In genomic region chr9:44505824-44506467, GRCm38 (mm10) we compare ENCODE assay signal across 11 mouse cellular contexts. TPM values are rescaled to one million over a fixed set of nuclear protein-coding genes. Genes with fewer than 3 reads are reported as not detected.
DNase-seq lines count a peak whose midpoint lies in the region; ATAC-seq and TF ChIP-seq lines count a peak whose summit lies in the region.
"Had no signal": no experiment of that assay in that cellular context is flagged by ENCODE, and none has a peak within 500 bp of the region (broad histone marks: within the 10 kb centered on the region; RNA-seq: fewer than 3 reads in every experiment).

No protein-coding gene starts in this region.

- 0 out of 2 replicates have a peak, but pooled peaks cover 6% of the 10 kb centered on the region for H3K4me1 ChIP-seq in forebrain, postnatal 0 days (ENCODE audit: insufficient read depth)
- peaks cover 45% of the 10 kb centered on the region for H3K4me1 ChIP-seq in forebrain, embryonic 16.5 days (replicated peaks; ENCODE audit: control insufficient read depth, insufficient read depth, low read length)
- peaks cover 0 to 21% of the 10 kb centered on the region in 2 experiments; a peak in 1 of 4 replicates for H3K4me1 ChIP-seq in ES-E14 (ENCODE audit: control insufficient read depth in 2 of 2, insufficient read depth in 2 of 2, low read length in 2 of 2, poor library complexity in 1 of 2)
- H3K4me1 ChIP-seq in embryonic fibroblast, embryonic 13.5 days (ENCODE audit: control insufficient read depth, insufficient read depth, low read length) = peaks cover 15% of the 10 kb centered on the region

- in situ Hi-C loops in ES-E14 (cut with MboI; ENCODE audit: low sequenced_read_pairs in 2 of 2, unreplicated experiment in 2 of 2) = loop anchor here in 1 of 2 experiments (5.0 kb wide), 1 partner anchor 34 kb away; no protein-coding TSS in a partner anchor

- 51% methylated on average over 23 of the region's 23 CpGs for WGBS in forebrain, postnatal 0 days
- 52% methylated on average over 23 of the region's 23 CpGs for WGBS in forebrain, embryonic 16.5 days

- no peak overlapping the region for H3K9ac ChIP-seq in forebrain, postnatal 0 days
- H3K9ac ChIP-seq in forebrain, embryonic 16.5 days (replicated peaks; ENCODE audit: low read depth, low read length) = no peak overlapping the region
- peak overlapping the region; percentile 1; the same call in 1 of the 2 replicates for H3K9ac ChIP-seq in ES-E14 (ENCODE audit: insufficient read depth, low read depth, low read length, poor library complexity, severe bottlenecking)

- peaks cover 73% of the 10 kb centered on the region for H3K36me3 ChIP-seq in forebrain, postnatal 0 days (ENCODE audit: insufficient read depth)
- peaks cover 22% of the 10 kb centered on the region for H3K36me3 ChIP-seq in forebrain, embryonic 16.5 days (ENCODE audit: control insufficient read depth, insufficient read depth)
- H3K36me3 ChIP-seq in ES-E14 (ENCODE audit: control insufficient read depth, insufficient read depth, low read length, poor library complexity, severe bottlenecking) = peaks cover 18% of the 10 kb centered on the region; the same call in 1 of the 2 replicates

- no peaks in the 10 kb centered on the region for H3K9me3 ChIP-seq in forebrain, postnatal 0 days (ENCODE audit: low read length)
- H3K9me3 ChIP-seq in forebrain, embryonic 16.5 days (ENCODE audit: control insufficient read depth, low read length) = no peaks in the 10 kb centered on the region
- H3K9me3 ChIP-seq in ES-E14 (ENCODE audit: control insufficient read depth, insufficient read depth, low read depth, low read length) = no peaks in the 10 kb centered on the region

- no peak overlapping the region for H3K4me2 ChIP-seq in forebrain, postnatal 0 days (ENCODE audit: low read depth)
- no peak overlapping the region for H3K4me2 ChIP-seq in forebrain, embryonic 16.5 days (ENCODE audit: low read length)

- H3K4me3 ChIP-seq in forebrain, postnatal 0 days (ENCODE audit: low read depth, low read length) = no peak overlapping the region
- H3K4me3 ChIP-seq in forebrain, embryonic 16.5 days (replicated peaks; ENCODE audit: low read length) = no peak overlapping the region
- H3K4me3 ChIP-seq in layer of hippocampus, adult 2 months = no peak overlapping the region
- peak overlapping the region; percentile 7 to 27; a peak in 3 of 4 replicates for H3K4me3 ChIP-seq in ES-E14 (ENCODE audit: insufficient read depth in 1 of 2, low read depth in 1 of 2, low read length in 2 of 2, poor library complexity in 1 of 2, severe bottlenecking in 1 of 2)
- no peak overlapping the region for H3K4me3 ChIP-seq in embryonic fibroblast, embryonic 13.5 days (ENCODE audit: insufficient read depth, low read length)

- H3K27me3 ChIP-seq in forebrain, postnatal 0 days (ENCODE audit: insufficient read depth, low read length) = no peaks in the 10 kb centered on the region
- no peaks in the 10 kb centered on the region for H3K27me3 ChIP-seq in forebrain, embryonic 16.5 days (replicated peaks; ENCODE audit: control insufficient read depth, insufficient read depth, low read length)

- ATAC-seq in forebrain, postnatal 0 days = peak; percentile 23; the same call in 1 of the 2 replicates
- ATAC-seq in forebrain, embryonic 16.5 days = no peak
- ATAC-seq in megakaryocyte progenitor cell, adult 5-6 weeks (replicated peaks; ENCODE audit: poor library complexity) = no peak
- ATAC-seq: CD4-positive, CD25-positive, alpha-beta regulatory T cell, adult 4 months had no signal

- no peak; the same call in none of the 2 replicates for TF ChIP-seq CTCF in forebrain, postnatal 0 days (IDR thresholded peaks at IDR 0.05; ENCODE audit: low read depth)
- peak; percentile 44 for TF ChIP-seq CTCF in layer of hippocampus, adult 2 months (conservative IDR thresholded peaks at IDR 0.05)
- TF ChIP-seq CTCF in embryonic fibroblast, embryonic 13.5 days (IDR thresholded peaks at IDR 0.05; ENCODE audit: borderline replicate concordance, insufficient read depth, low read length) = 0 out of 2 replicates have a peak, but pooled peaks have one; percentile 7

- no peak for DNase-seq in forebrain, postnatal 0 days
- no peak for DNase-seq in layer of hippocampus, adult 2 months (ENCODE audit: low spot score in 2 of 2)
- no peak for DNase-seq in layer of hippocampus, postnatal 25 days (ENCODE audit: extremely low spot score in 1 of 2, low spot score in 1 of 2)
- no peak for DNase-seq in ES-E14 (ENCODE audit: low read depth, low spot score)
- DNase-seq in left cerebral cortex, postnatal 25 days (ENCODE audit: low spot score in 2 of 2) = no peak

- no peak overlapping the region for H3K27ac ChIP-seq in forebrain, postnatal 0 days (ENCODE audit: low read depth, low read length)
- H3K27ac ChIP-seq in forebrain, embryonic 16.5 days (ENCODE audit: low read length) = no peak overlapping the region
- no peak overlapping the region for H3K27ac ChIP-seq in layer of hippocampus, adult 2 months
- H3K27ac ChIP-seq in ES-E14 (ENCODE audit: insufficient read depth, low read depth, low read length, poor library complexity, severe bottlenecking) = peak overlapping the region; percentile 30; the same call in 1 of the 2 replicates
- H3K27ac ChIP-seq in embryonic fibroblast, embryonic 13.5 days (ENCODE audit: insufficient read depth, low read length) = no peak overlapping the region

- intact Hi-C loops in left cerebral cortex, postnatal 25 days (cut with DNase I) = no loop called here

- no peak for TF ChIP-seq POLR2A in embryonic fibroblast, embryonic 13.5 days (IDR thresholded peaks at IDR 0.05; ENCODE audit: low read depth, low read length)

TF ChIP-seq in ES-E14, 5 proteins besides CTCF, POLR2A, EP300 and RAD21:
- no peak for TF ChIP-seq HCFC1 (IDR thresholded peaks at IDR 0.05; ENCODE audit: borderline replicate concordance, insufficient read depth, low read length)
- no peak for TF ChIP-seq ZC3H11A (IDR thresholded peaks at IDR 0.05; ENCODE audit: borderline replicate concordance, low read depth, low read length)
- no peak for TF ChIP-seq CHD2 (IDR thresholded peaks at IDR 0.05; ENCODE audit: low read depth, low read length)
- TF ChIP-seq MAFK (IDR thresholded peaks at IDR 0.05; ENCODE audit: insufficient read depth, low read depth, low read length) = no peak
- TF ChIP-seq ZNF384 (IDR thresholded peaks at IDR 0.05; ENCODE audit: low read depth, low read length) = no peak

RNA-seq across cellular contexts. Expression of gene Bcl9l, which starts 23.3 kb away (rescaled TPM):
- 29.2 and 38.7 TPM in 2 replicates for total RNA-seq in forebrain, postnatal 0 days (2014; rRNA removed)
- 9.3 and 13.0 TPM in 2 replicates for polyA plus RNA-seq in forebrain, postnatal 0 days (2015; fragmentation: Nextera tagmentation; extraction: Ambion mirVana)
- polyA plus RNA-seq in forebrain, embryonic 16.5 days (2015; fragmentation: Nextera tagmentation; extraction: Ambion mirVana) = 13.8 and 15.0 TPM in 2 replicates
- total RNA-seq in layer of hippocampus, adult 2 months (2021) = 10 to 100 TPM; 68.4 to 76.9 TPM
- 10 to 100 TPM; 59.2 to 78.1 TPM for total RNA-seq in layer of hippocampus, postnatal 25 days (2021)
- 4.9 and 6.7 TPM in 2 replicates for total RNA-seq in ES-E14 (2012; rRNA removed)
- 56.0 and 61.6 TPM in 2 replicates for polyA plus RNA-seq in embryonic fibroblast, embryonic 13.5 days (2011; ENCODE audit: insufficient read length, low read depth, missing spikeins)
- 10 to 100 TPM; 60.3 to 60.9 TPM for total RNA-seq in left cerebral cortex, postnatal 25 days (2021)
- 4.3 and 4.5 TPM in 2 replicates for total RNA-seq in megakaryocyte progenitor cell, adult 5-6 weeks (2015)
- total RNA-seq in megakaryocyte progenitor cell, adult 5-6 weeks (2017) = 1.6 and 1.8 TPM in 2 replicates

RNA-seq across cellular contexts. Expression of gene Upk2, which starts 51.2 kb away (rescaled TPM):
- total RNA-seq in forebrain, postnatal 0 days (2014; rRNA removed) = not detected in 2 replicates
- not detected in 2 replicates for polyA plus RNA-seq in forebrain, postnatal 0 days (2015; fragmentation: Nextera tagmentation; extraction: Ambion mirVana)
- not detected in 2 replicates for polyA plus RNA-seq in forebrain, embryonic 16.5 days (2015; fragmentation: Nextera tagmentation; extraction: Ambion mirVana)
- not detected for total RNA-seq in layer of hippocampus, adult 2 months (2021)
- not detected for total RNA-seq in layer of hippocampus, postnatal 25 days (2021)
- 0.31 and 1.1 TPM in 2 replicates for total RNA-seq in ES-E14 (2012; rRNA removed)
- polyA plus RNA-seq in embryonic fibroblast, embryonic 13.5 days (2011; ENCODE audit: insufficient read length, low read depth, missing spikeins) = not detected in 2 replicates
- total RNA-seq in left cerebral cortex, postnatal 25 days (2021) = not detected
- not detected in 2 replicates for total RNA-seq in megakaryocyte progenitor cell, adult 5-6 weeks (2015)
- total RNA-seq in megakaryocyte progenitor cell, adult 5-6 weeks (2017) = not detected in 2 replicates
- total RNA-seq: adrenal gland, postnatal 4 days had no signal
- polyA plus RNA-seq: CD4-positive, CD25-positive, alpha-beta regulatory T cell, adult 4 months; liver, embryonic 16.5 days had no signal

RNA-seq across cellular contexts. Expression of gene Cxcr5, which starts 55.7 kb away (rescaled TPM):
- not detected in 2 replicates for total RNA-seq in forebrain, postnatal 0 days (2014; rRNA removed)
- polyA plus RNA-seq in forebrain, postnatal 0 days (2015; fragmentation: Nextera tagmentation; extraction: Ambion mirVana) = not detected in 2 replicates
- polyA plus RNA-seq in forebrain, embryonic 16.5 days (2015; fragmentation: Nextera tagmentation; extraction: Ambion mirVana) = not detected in 2 replicates
- not detected for total RNA-seq in layer of hippocampus, adult 2 months (2021)
- not detected for total RNA-seq in layer of hippocampus, postnatal 25 days (2021)
- 0.21 and 0.31 TPM in 2 replicates for total RNA-seq in ES-E14 (2012; rRNA removed)
- not detected in 2 replicates for polyA plus RNA-seq in embryonic fibroblast, embryonic 13.5 days (2011; ENCODE audit: insufficient read length, low read depth, missing spikeins)
- not detected for total RNA-seq in left cerebral cortex, postnatal 25 days (2021)
- total RNA-seq in megakaryocyte progenitor cell, adult 5-6 weeks (2015) = not detected in 2 replicates
- total RNA-seq in megakaryocyte progenitor cell, adult 5-6 weeks (2017) = not detected in 2 replicates
- polyA plus RNA-seq: liver, embryonic 16.5 days had no signal

Comparison
In these comparisons a context has a peak if more than half of its experiments do, and no peak if none do; other contexts are left out.
1. H3K4me3 ChIP-seq: peak in ES-E14 (2 of 2); none in forebrain, postnatal 0 days (single experiment), forebrain, embryonic 16.5 days (single experiment), layer of hippocampus, adult 2 months (single experiment) and embryonic fibroblast, embryonic 13.5 days (single experiment).